Mouse (Mus musculus): ENCODE measurements around the gene Thrsp. TPM values are rescaled to one million over a fixed set of nuclear protein-coding genes. Genes with fewer than 3 reads are reported as not detected.

Gene Thrsp
- total and polyA plus RNA-seq, 2 experiments from 2014 or later = 6.7 to 11.7 TPM

DNA sequence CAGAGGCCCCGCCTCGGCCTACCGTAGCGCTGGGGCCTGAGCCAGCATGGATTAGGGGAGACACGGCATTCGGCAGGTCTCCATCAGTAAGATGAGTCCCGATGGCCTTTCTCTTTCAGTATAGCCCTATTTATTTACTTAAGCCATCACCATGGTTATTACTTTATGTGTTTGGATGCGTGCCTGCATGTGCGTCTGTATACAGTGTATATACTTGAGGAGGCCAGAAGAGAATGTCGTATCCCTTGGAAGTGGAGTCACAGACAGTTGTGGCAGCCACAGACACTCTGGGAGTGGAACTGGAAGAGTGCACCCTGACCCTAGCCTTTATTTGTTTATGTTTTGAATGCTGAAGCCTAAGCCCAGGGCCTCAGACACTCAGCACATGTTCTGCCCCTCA is 10.4 kb downstream of the Thrsp start:
- Histone ChIP-seq H3K4me1 (ENCODE audit: insufficient read depth) (no peaks in the 10 kb centered on the region), H3K9me3 (ENCODE audit: low read length) (no peaks in the 10 kb centered on the region), H3K4me2 (ENCODE audit: low read depth) (no peak overlapping the region), H3K9ac (no peak overlapping the region), H3K4me3 (ENCODE audit: low read depth, low read length) (no peak overlapping the region), H3K36me3 (ENCODE audit: insufficient read depth) (peaks cover 26% of the 10 kb centered on the region), H3K27ac (ENCODE audit: low read depth, low read length) (no peak overlapping the region), H3K27me3 (ENCODE audit: insufficient read depth, low read length) (no peaks in the 10 kb centered on the region)
- DNase-seq = no peak
- TF ChIP-seq CTCF (IDR thresholded peaks at IDR 0.05; ENCODE audit: low read depth) = no peak
- WGBS = 79% methylated on average over 10 of the region's 10 CpGs
- no peak for ATAC-seq

DNA sequence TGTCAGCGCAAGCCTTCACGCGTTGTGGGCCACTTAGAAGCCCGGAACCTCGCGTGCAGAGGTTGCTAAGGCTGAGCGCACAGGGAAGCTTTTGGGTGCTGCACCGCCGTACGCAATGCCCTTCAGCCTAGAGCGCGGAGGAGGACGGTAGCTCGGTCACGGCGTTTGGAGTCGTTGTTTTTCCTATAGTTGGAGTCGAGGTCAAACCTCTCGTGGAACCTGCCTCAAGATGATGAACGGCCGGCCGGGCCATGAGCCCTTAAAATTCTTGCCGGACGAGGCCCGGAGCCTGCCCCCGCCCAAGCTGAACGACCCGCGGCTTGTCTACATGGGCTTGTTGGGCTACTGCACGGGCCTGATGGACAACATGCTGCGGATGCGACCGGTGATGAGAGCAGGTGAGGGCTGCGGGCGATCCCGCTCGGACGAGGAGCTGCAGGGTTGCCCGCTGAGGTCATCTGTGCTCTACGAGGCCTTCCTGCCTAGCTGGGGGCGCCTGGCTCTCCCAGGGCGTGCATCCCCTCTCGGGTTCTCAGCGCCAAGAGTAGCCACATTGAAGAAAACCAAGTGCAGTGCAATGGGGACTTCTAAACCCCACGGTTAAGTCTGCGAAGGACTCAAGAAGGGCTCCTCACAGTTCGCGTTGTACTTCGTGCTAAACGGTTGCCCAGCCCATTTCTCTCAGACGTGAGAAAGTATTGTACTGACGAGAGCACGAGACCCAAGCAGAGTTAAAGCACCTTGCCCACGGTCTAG is 17.4 kb downstream of the Thrsp start, which contains the start of gene Ndufc2:
Gene Ndufc2 (plus strand): TSS at position 44 of the 756 bp plus-strand sequence.
- H3K36me3 ChIP-seq (ENCODE audit: insufficient read depth) = no peaks in the 10 kb centered on the region
- H3K4me1 ChIP-seq (ENCODE audit: insufficient read depth) = peaks cover 5% of the 10 kb centered on the region; the same call in 1 of the 2 replicates
- WGBS = under 1% methylated on average over 54 of the region's 54 CpGs
- H3K27ac ChIP-seq (ENCODE audit: low read depth, low read length) = peak within 1 kb of the TSS; percentile 85
- no peaks in the 10 kb centered on the region for H3K27me3 ChIP-seq (ENCODE audit: insufficient read depth, low read length)
- no peaks in the 10 kb centered on the region for H3K9me3 ChIP-seq (ENCODE audit: low read length)
- H3K4me2 ChIP-seq (ENCODE audit: low read depth) = peak within 1 kb of the TSS; percentile 73
- no peak for TF ChIP-seq CTCF (IDR thresholded peaks at IDR 0.05; ENCODE audit: low read depth)
- DNase-seq (peak; percentile 92), ATAC-seq (peak; percentile 98)
- H3K4me3 ChIP-seq (ENCODE audit: low read depth, low read length) = peak within 1 kb of the TSS; percentile 76
- peak within 1 kb of the TSS; percentile 98 for H3K9ac ChIP-seq

DNA sequence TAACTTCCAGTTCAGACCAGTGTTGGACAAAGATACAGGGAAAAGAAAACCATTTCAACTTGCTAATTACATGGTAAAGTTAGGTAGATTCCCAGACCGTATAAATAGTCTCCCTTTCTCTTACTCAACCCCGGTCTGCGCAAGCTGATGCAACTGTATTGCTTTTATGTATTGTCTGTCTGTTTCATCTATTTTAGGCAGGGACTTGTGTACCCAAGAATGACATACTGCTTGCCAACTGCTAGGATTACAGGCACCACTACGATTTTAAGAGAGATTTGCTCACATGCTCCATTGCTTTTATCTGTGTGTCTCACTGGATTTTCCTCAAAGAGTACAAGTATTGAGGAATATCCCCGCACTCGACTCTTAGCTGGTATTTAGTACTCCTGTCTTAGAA is 18.6 kb downstream of the Thrsp start:
- 74% methylated on average over 6 of the region's 6 CpGs for WGBS
- Histone ChIP-seq H3K27ac (ENCODE audit: low read depth, low read length) (no peak overlapping the region), H3K9me3 (ENCODE audit: low read length) (no peaks in the 10 kb centered on the region), H3K9ac (no peak overlapping the region), H3K27me3 (ENCODE audit: insufficient read depth, low read length) (no peaks in the 10 kb centered on the region), H3K4me2 (ENCODE audit: low read depth) (no peak overlapping the region), H3K4me1 (ENCODE audit: insufficient read depth) (peaks cover 5% of the 10 kb centered on the region; the same call in 1 of the 2 replicates), H3K36me3 (ENCODE audit: insufficient read depth) (no peaks in the 10 kb centered on the region), H3K4me3 (ENCODE audit: low read depth, low read length) (no peak overlapping the region)
- no peak for TF ChIP-seq CTCF (IDR thresholded peaks at IDR 0.05; ENCODE audit: low read depth)
- DNase-seq (no peak), ATAC-seq (no peak)

DNA sequence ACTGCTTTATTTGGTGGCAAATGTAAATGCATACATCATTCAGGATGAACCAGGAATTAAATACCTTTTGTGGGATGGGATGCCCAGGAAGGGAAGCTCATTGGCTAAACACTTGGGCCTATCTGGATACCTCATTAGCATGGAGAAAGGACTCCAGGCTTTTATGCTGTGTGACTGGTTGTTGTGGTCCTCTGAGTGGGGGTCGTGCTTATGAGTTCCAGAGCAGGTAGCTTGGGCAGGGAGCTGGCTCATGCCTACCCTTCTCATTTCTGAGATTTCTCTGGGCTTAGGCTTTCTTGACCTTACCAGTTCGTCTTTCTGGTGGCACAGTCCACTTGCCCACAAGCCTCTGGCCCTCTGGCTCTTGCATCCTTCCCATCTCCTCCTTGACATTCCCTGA is 23.2 kb downstream of the Thrsp start:
- H3K4me1 ChIP-seq (ENCODE audit: insufficient read depth) = no peaks in the 10 kb centered on the region
- 83% methylated on average over 2 of the region's 2 CpGs for WGBS
- no peaks in the 10 kb centered on the region for H3K27me3 ChIP-seq (ENCODE audit: insufficient read depth, low read length)
- no peak overlapping the region for H3K4me3 ChIP-seq (ENCODE audit: low read depth, low read length)
- TF ChIP-seq CTCF (IDR thresholded peaks at IDR 0.05; ENCODE audit: low read depth) = no peak
- no peak overlapping the region for H3K9ac ChIP-seq
- no peak for ATAC-seq
- H3K9me3 ChIP-seq (ENCODE audit: low read length) = no peaks in the 10 kb centered on the region
- no peak overlapping the region for H3K4me2 ChIP-seq (ENCODE audit: low read depth)
- H3K36me3 ChIP-seq (ENCODE audit: insufficient read depth) = peaks cover 5% of the 10 kb centered on the region; the same call in 1 of the 2 replicates
- H3K27ac ChIP-seq (ENCODE audit: low read depth, low read length) = no peak overlapping the region
- DNase-seq = no peak

DNA sequence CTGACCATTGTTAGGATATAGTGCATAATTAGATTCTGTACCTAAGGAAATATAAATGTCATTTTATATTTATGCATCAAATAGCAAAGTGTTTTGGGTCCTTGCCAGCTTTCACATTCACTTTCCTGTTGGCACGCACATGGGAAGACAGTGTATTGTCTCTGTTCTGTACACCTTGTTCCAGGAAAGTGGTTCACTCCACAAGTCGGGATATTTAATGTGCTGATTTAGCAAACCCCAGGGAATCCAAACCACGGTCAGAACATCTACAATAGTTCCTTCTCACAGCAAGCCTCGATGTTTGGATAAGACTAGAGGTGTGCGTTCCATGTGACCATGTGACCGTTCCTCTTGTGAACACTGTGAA is 25.5 kb downstream of the Thrsp start:
- WGBS = 42% methylated on average over 6 of the region's 6 CpGs

DNA sequence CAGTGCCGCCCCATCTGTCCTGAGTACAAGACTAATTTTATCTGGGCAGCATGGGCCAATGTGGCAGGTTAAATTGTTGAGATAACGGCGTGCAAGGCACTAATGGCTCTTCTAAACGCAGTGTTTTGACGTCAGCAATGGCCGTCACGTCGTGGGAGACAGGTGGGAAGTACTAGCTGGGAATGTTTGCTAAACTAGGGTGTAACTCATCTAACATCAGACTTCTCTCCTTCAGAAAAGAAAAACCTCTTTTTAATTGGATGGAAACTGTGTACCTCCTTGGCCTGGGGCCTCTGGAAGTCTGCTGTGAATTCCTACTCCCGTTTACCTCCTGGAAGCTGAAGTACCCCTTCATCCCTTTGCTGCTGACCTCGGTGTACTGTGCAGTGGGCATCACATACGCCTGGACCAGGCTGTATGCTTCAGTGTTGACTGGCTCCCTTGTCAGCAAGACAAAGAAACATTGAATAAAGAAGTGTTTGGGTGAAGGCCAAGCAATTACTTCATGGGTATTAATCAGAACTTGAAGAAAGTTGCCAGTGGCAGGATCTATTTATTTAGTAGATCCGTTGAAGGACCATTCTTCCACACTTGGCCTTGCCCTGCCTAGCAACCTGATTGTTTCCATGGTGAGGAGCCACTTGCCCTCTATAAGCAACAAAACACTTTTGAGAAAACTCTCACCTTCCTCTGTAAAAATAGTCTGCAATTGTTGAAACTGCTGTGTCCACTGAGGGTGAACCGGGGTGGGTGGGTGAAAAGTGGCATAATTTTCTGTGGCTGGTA is 26.0 kb downstream of the Thrsp start:
- peaks cover 17% of the 10 kb centered on the region for H3K36me3 ChIP-seq (ENCODE audit: insufficient read depth)
- H3K27ac ChIP-seq (ENCODE audit: low read depth, low read length) = 0 out of 2 replicates have a peak overlapping the region, but pooled peaks have one; percentile 21
- no peak for TF ChIP-seq CTCF (IDR thresholded peaks at IDR 0.05; ENCODE audit: low read depth)
- no peaks in the 10 kb centered on the region for H3K9me3 ChIP-seq (ENCODE audit: low read length)
- ATAC-seq (peak; percentile 59), DNase-seq (peak; percentile 46)
- no peak overlapping the region for H3K9ac ChIP-seq
- no peak overlapping the region for H3K4me3 ChIP-seq (ENCODE audit: low read depth, low read length)
- no peak overlapping the region for H3K4me2 ChIP-seq (ENCODE audit: low read depth)
- H3K27me3 ChIP-seq (ENCODE audit: insufficient read depth, low read length) = no peaks in the 10 kb centered on the region
- no peaks in the 10 kb centered on the region for H3K4me1 ChIP-seq (ENCODE audit: insufficient read depth)
- 26% methylated on average over 13 of the region's 13 CpGs for WGBS

More for the DNA sequence above, 25.5 kb downstream of the Thrsp start:
- Histone ChIP-seq H3K27ac (ENCODE audit: low read depth, low read length) (no peak overlapping the region), H3K4me3 (ENCODE audit: low read depth, low read length) (no peak overlapping the region), H3K4me2 (ENCODE audit: low read depth) (no peak overlapping the region), H3K9me3 (ENCODE audit: low read length) (no peaks in the 10 kb centered on the region), H3K36me3 (ENCODE audit: insufficient read depth) (peaks cover 17% of the 10 kb centered on the region), H3K9ac (no peak overlapping the region), H3K4me1 (ENCODE audit: insufficient read depth) (no peaks in the 10 kb centered on the region), H3K27me3 (ENCODE audit: insufficient read depth, low read length) (no peaks in the 10 kb centered on the region)
- DNase-seq (no peak), ATAC-seq (no peak)
- no peak for TF ChIP-seq CTCF (IDR thresholded peaks at IDR 0.05; ENCODE audit: low read depth)

DNA sequence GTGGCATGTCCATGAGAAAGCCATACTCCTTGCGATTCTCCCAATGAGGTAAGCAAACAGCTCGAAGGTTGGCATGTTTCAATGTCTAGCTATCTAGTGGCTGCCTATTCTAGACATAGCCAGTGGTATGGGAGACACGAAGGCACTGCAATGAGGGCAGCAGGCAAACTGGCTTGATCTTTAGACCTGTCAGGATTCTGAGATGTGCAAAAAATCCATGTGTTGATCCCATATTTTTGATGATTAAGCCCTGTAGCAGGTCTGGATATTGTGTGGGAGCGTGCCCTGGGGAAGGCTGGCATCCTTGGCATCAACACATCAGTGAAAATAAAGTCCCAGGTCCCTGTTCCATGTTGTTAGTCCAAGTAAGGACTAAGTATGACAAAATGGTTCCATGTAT is 29.0 kb downstream of the Thrsp start:
- no peak for TF ChIP-seq CTCF (IDR thresholded peaks at IDR 0.05; ENCODE audit: low read depth)
- Histone ChIP-seq H3K9ac (no peak overlapping the region), H3K4me1 (ENCODE audit: insufficient read depth) (no peaks in the 10 kb centered on the region), H3K36me3 (ENCODE audit: insufficient read depth) (peaks cover 30% of the 10 kb centered on the region), H3K4me2 (ENCODE audit: low read depth) (no peak overlapping the region), H3K4me3 (ENCODE audit: low read depth, low read length) (no peak overlapping the region), H3K9me3 (ENCODE audit: low read length) (no peaks in the 10 kb centered on the region), H3K27ac (ENCODE audit: low read depth, low read length) (no peak overlapping the region), H3K27me3 (ENCODE audit: insufficient read depth, low read length) (no peaks in the 10 kb centered on the region)
- ATAC-seq = no peak
- DNase-seq = no peak
- 96% methylated on average over 4 of the region's 4 CpGs for WGBS
